Mouse (Mus musculus) CH12.LX (cell line): ENCODE measurements around the gene Tmem132c.

Source experiments
- CTCF ChIP-seq, 2 experiments: IDR thresholded peaks in 1 of 2; conservative IDR thresholded peaks in 1 of 2; 2 replicates each; pipeline ENCODE4 v1.5.1; 2011 to 2012; ENCODE audit warnings: low read depth in 2 of 2, low read length in 2 of 2, improper control_type of control experiment in 1 of 2, inconsistent platforms in 1 of 2, mild to moderate bottlenecking in 1 of 2, moderate library complexity in 1 of 2
- EP300 ChIP-seq: IDR thresholded peaks from 2 replicates; pipeline ENCODE4 v1.6.1; 2011; ENCODE audit warnings: low read length, improper control_type of control experiment
- GABPA ChIP-seq: IDR thresholded peaks from 2 replicates; pipeline ENCODE4 v1.6.1; 2012; ENCODE audit warnings: low read depth, low read length, improper control_type of control experiment, inconsistent platforms; ENCODE audit not compliant: insufficient replicate concordance
- POLR2A ChIP-seq: IDR thresholded peaks from 2 replicates; pipeline ENCODE4 v1.6.1; 2011; ENCODE audit warnings: low read depth, mild to moderate bottlenecking, improper control_type of control experiment, low read length
- POLR2AphosphoS2 ChIP-seq: IDR thresholded peaks from 2 replicates; pipeline ENCODE4 v1.6.1; 2011; ENCODE audit warnings: low read depth, low read length, improper control_type of control experiment
- RCOR1 ChIP-seq: conservative IDR thresholded peaks from 2 replicates; pipeline ENCODE4 v1.6.1; 2012; ENCODE audit warnings: low read depth, mild to moderate bottlenecking, inconsistent platforms, low read length, improper control_type of control experiment
- ZC3H11A ChIP-seq: IDR thresholded peaks from 2 replicates; pipeline ENCODE4 v1.6.1; 2012; ENCODE audit warnings: low read depth, mild to moderate bottlenecking, inconsistent platforms, low read length, improper control_type of control experiment
- ZNF384 ChIP-seq: IDR thresholded peaks from 2 replicates; pipeline ENCODE4 v1.6.1; 2012; ENCODE audit warnings: low read depth, low read length, improper control_type of control experiment, inconsistent platforms

DNA sequence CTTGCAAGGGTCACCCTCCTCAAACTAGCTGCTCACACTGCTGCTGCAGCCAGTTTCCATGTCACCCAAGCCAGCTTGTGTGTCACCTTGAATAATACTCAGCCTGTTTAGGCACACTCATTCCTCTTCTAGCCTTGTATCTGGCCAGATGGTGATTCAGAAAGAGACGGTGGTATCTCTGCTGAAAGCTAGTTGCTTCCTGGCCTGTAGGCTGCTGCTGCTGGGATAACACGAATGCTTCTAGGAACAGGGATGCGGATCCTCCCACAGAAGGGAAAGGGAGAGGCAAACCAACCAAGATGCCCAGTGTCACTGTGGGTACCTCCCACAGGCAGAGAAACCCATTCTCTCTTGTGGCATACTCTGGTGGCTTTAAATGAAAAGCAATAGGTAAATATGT lies 134.0 kb downstream of the Tmem132c start:
- TF ChIP-seq CTCF (conservative IDR thresholded peaks at IDR 0.05 in 1 of 2, IDR thresholded peaks at IDR 0.05 in 1 of 2; ENCODE audit: low read depth in 2 of 2, low read length in 2 of 2): no peak
- no peak for TF ChIP-seq GABPA
- no peak for TF ChIP-seq RCOR1
- no peak for TF ChIP-seq ZC3H11A
- TF ChIP-seq POLR2A: no peak
- no peak for TF ChIP-seq POLR2AphosphoS2
- no peak for TF ChIP-seq ZNF384
- no peak for TF ChIP-seq EP300
